Mouse (Mus musculus) liver, postnatal 0 days (tissue): ENCODE measurements around the gene Cavin2.

Experiments
- CTCF ChIP-seq: sonication (generic); IDR thresholded peaks from 2 replicates; pipeline ENCODE4 v1.5.1; 2016; ENCODE audit warnings: antibody characterized with exemption, low read depth
- EP300 ChIP-seq: IDR thresholded peaks from 2 replicates; pipeline ENCODE4 v1.6.1; 2016; ENCODE audit warnings: antibody characterized with exemption, low read depth, mild to moderate bottlenecking

DNA sequence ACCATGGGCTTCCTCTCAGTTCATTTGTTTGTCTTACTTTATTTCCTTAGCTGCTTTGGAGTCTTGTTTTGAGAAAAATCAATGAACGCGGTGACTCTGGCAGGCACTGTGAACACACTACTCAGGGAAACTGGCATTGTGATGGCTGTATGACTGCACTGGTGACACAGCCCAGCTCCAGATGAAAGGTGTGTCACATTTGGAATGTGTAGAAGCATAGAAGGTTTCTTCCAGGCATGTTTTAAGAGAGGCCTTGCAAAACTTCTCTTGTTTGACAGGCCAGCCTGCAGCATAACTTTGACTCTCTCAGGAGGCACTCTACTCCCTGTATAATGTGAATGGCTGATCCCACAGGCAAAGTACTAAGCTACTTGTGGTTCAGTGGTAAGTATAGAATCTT is 20.7 kb upstream of the Cavin2 start:
- TF ChIP-seq CTCF (no peak), EP300 (no peak)
